Mouse (Mus musculus) lung, adult 2 months (tissue): ENCODE measurements around the gene Ophn1.

Experiments
- CTCF ChIP-seq: fragments of 200-500 bp; IDR thresholded peaks from 2 replicates; pipeline ENCODE4 v1.5.1; 2011; ENCODE audit warnings: mild to moderate bottlenecking, low read length, control low read depth; ENCODE audit not compliant: insufficient read depth
- POLR2A ChIP-seq: fragments of 200-500 bp; IDR thresholded peaks from 2 replicates; pipeline ENCODE4 v1.6.1; 2011; ENCODE audit warnings: low read depth, mild to moderate bottlenecking, control low read depth, low read length, borderline replicate concordance; ENCODE audit errors: extremely low read depth

- TF ChIP-seq CTCF (no peak), POLR2A (peak; percentile 63; the same call in 1 of the 2 replicates)
Measured at GRCm38 (mm10) chrX:98890406-98891116, at the start of gene Ophn1.
